Mouse (Mus musculus): ENCODE results near the gene Nfx1.

- TF ChIP-seq CTCF (IDR thresholded peaks at IDR 0.05; ENCODE audit: extremely low read depth, insufficient read depth, insufficient read length, insufficient replicate concordance) (no peak), POLR2A (IDR thresholded peaks at IDR 0.05; ENCODE audit: low read depth, low read length) (no peak)
Observed at GRCm38 (mm10) chr4:41065196-41065595, 94.5 kb downstream of the Nfx1 start.

Measured in spleen, adult 2 months (tissue).